Mouse (Mus musculus): ENCODE data around the gene Zfp46.

- TF ChIP-seq CTCF (IDR thresholded peaks at IDR 0.05; ENCODE audit: borderline replicate concordance, insufficient read depth, low read length) (no peak), POLR2A (IDR thresholded peaks at IDR 0.05; ENCODE audit: low read depth, low read length) (no peak)
Measured at GRCm38 (mm10) chr4:136246568-136246969, 37.9 kb upstream of the Zfp46 start.

Data from embryonic fibroblast, embryonic 13.5 days (primary cell).